Mouse (Mus musculus) spleen, postnatal 10 days (tissue): ENCODE measurements around the gene Nanos1.

Experiments
- DNase-seq, 2 experiments: peaks; one replicate each; pipeline ENCODE4 v3.0.0; 2021 to 2022; ENCODE audit warnings: low spot score in 2 of 2

Nanos1 gene

GRCm38 (mm10) chr19:60755438-60756191 is at the start of gene Nanos1:
TSS of gene Nanos1 (plus strand) at chr19:60755987.
- DNase-seq: peak; percentile 81 to 92

- DNase-seq: peak; percentile 57 to 59
Observed at GRCm38 (mm10) chr19:60709193-60709900, 46.4 kb upstream of the Nanos1 start.

- peak in 1 of 2 experiments; percentile 14 for DNase-seq
Observed at GRCm38 (mm10) chr19:60710196-60710595, 45.6 kb upstream of the Nanos1 start.

GRCm38 (mm10) chr19:60712577-60712976 is 43.2 kb upstream of the Nanos1 start:
- DNase-seq: no peak

- DNase-seq: no peak
Observed at GRCm38 (mm10) chr19:60716381-60716780, 39.4 kb upstream of the Nanos1 start.

GRCm38 (mm10) chr19:60730281-60730852 is 25.4 kb upstream of the Nanos1 start:
- peak; percentile 38 to 74 for DNase-seq

GRCm38 (mm10) chr19:60731299-60731698 is 24.5 kb upstream of the Nanos1 start:
- no peak for DNase-seq

- DNase-seq: no peak
Observed at GRCm38 (mm10) chr19:60731966-60732365, 23.8 kb upstream of the Nanos1 start.

GRCm38 (mm10) chr19:60740560-60740959 is 15.2 kb upstream of the Nanos1 start:
- DNase-seq: no peak

GRCm38 (mm10) chr19:60743767-60744547 is 11.8 kb upstream of the Nanos1 start:
- DNase-seq: peak; percentile 45 to 62

- DNase-seq: no peak
Observed at GRCm38 (mm10) chr19:60747801-60748200, 8.0 kb upstream of the Nanos1 start.

GRCm38 (mm10) chr19:60756192-60757098 is 658 bp downstream of the Nanos1 start:
- DNase-seq: peak; percentile 62 to 73

- no peak for DNase-seq
Observed at GRCm38 (mm10) chr19:60757099-60757785, 1.5 kb downstream of the Nanos1 start.

GRCm38 (mm10) chr19:60758896-60759835 is 3.4 kb downstream of the Nanos1 start:
- DNase-seq: no peak

- DNase-seq: no peak
Observed at GRCm38 (mm10) chr19:60773366-60773765, 17.6 kb downstream of the Nanos1 start.

GRCm38 (mm10) chr19:60782034-60782433 is 26.2 kb downstream of the Nanos1 start:
- DNase-seq: no peak

- DNase-seq: no peak
Observed at GRCm38 (mm10) chr19:60784712-60785111, 28.9 kb downstream of the Nanos1 start.

- DNase-seq: no peak
Observed at GRCm38 (mm10) chr19:60787465-60788150, 31.8 kb downstream of the Nanos1 start.
